Mouse (Mus musculus): ENCODE results near the gene Kcnk2.

DNA sequence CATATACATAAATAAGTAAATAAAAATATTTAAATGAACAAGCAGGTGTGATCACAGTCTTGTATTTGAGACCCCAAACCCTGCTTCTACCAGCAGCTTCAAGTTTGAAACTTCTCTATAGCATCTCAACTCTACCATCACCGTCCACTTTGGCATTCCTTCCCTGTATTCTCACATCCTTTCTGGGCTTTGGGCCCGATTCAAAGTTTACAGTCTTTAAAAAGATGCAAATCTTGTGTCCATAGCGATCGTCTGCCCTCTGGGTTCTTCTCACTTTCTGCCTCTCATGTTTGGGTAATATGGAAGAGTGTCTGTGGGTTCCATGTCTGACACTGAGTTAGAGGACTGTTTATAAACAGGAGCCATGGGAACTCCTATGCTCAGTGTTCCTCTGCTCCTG, 237.4 kb downstream of the Kcnk2 start:
- TF ChIP-seq CTCF (IDR thresholded peaks at IDR 0.05; ENCODE audit: low read depth): no peak
- TF ChIP-seq EP300 (optimal IDR thresholded peaks at IDR 0.05): no peak

All from stomach, postnatal 0 days (tissue).